Mouse (Mus musculus) CH12.LX (cell line): ENCODE results near the gene Chst11.

ENCODE experiments used
- UBTF ChIP-seq: IDR thresholded peaks from 2 replicates; pipeline ENCODE4 v1.6.1; 2012; ENCODE audit warnings: low read depth, mild to moderate bottlenecking, inconsistent platforms, low read length, improper control_type of control experiment, moderate library complexity
- ZKSCAN1 ChIP-seq: IDR thresholded peaks from 2 replicates; pipeline ENCODE4 v1.6.1; 2012; ENCODE audit warnings: low read depth, inconsistent platforms, low read length, improper control_type of control experiment, borderline replicate concordance

- TF ChIP-seq ZKSCAN1, result no peak
- TF ChIP-seq UBTF, result no peak
Measured at GRCm38 (mm10) chr10:83141434-83141833, 156.1 kb downstream of the Chst11 start.
